Mouse (Mus musculus): ENCODE measurements around the gene Gdf11. TPM values are rescaled to one million over a fixed set of nuclear protein-coding genes. Genes with fewer than 3 reads are reported as not detected.

Gdf11 gene
- polyA plus RNA-seq, 1 experiment: 17.4 TPM

DNA sequence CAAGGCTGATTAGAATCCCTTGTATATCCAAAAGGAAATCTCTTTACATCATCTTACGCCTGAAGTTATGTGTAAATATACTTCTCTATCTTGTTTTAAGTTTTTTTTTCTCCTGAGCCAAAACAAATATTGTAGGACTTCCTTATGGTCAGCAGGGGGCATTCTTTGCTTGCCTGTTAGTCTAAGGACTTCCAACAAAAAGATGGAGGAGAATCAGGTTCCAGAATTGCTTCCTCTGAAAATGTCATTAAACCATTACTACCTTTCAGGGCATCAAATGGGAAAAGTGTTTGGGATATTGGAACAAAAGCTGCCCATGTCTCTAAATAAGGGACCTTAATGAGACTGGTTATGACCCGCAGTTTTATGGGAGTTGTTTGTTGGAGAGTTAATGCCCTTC is 46.0 kb downstream of the Gdf11 start:
- peak; percentile 77 for DNase-seq (ENCODE audit: low read depth)

DNA sequence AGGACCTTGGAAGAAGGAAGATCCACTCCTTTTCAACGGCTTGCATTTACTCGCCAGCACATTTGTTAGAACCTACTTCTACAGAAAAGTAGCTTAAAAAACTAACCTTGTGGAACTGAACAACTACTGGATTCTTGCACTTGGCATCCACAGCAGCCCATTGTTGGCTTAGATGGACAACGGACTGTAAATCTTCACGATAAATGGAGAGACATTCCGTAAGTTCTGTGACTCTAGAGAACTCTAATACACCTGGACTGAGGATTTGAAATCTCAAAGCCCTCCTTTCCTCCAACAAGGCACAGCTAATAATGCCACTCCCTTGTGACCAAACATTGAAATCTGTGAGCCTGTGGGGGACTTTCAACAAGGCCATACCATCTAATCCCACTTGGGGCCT is 48.3 kb downstream of the Gdf11 start:
- no peak for TF ChIP-seq POLR2A (IDR thresholded peaks at IDR 0.05; ENCODE audit: borderline replicate concordance, extremely low read depth, insufficient read depth, insufficient read length, poor library complexity, severe bottlenecking)
- no peak for TF ChIP-seq CTCF (IDR thresholded peaks at IDR 0.05; ENCODE audit: borderline replicate concordance, extremely low read depth, insufficient read depth, insufficient read length)
- no peak for DNase-seq (ENCODE audit: low read depth)

More for the DNA sequence above, 46.0 kb downstream of the Gdf11 start:
- TF ChIP-seq POLR2A (IDR thresholded peaks at IDR 0.05; ENCODE audit: borderline replicate concordance, extremely low read depth, insufficient read depth, insufficient read length, poor library complexity, severe bottlenecking): no peak
- peak; percentile 40; the same call in 1 of the 2 replicates for TF ChIP-seq CTCF (IDR thresholded peaks at IDR 0.05; ENCODE audit: borderline replicate concordance, extremely low read depth, insufficient read depth, insufficient read length)

DNA sequence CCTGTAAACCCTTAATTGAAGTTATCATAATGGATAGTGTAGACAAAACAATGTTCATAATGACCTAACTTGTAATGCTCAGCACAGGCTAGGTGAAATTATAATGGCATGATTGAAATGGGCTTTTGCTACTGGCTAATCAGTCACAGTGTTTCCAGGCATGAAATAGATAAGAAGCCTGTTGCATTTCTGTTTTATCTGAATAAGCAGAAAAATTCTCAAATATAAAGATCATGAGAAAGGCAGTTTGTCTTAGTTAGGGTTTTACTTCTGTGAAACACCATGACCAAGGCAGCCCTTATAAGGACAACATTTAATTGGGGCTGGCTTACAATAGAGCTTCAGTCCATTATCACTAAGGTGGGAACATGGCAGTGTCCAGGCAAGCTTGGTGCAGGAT is 50.9 kb downstream of the Gdf11 start:
- no peak for TF ChIP-seq CTCF (IDR thresholded peaks at IDR 0.05; ENCODE audit: borderline replicate concordance, extremely low read depth, insufficient read depth, insufficient read length)
- TF ChIP-seq POLR2A (IDR thresholded peaks at IDR 0.05; ENCODE audit: borderline replicate concordance, extremely low read depth, insufficient read depth, insufficient read length, poor library complexity, severe bottlenecking): no peak
- DNase-seq (ENCODE audit: low read depth): no peak

GRCm38 (mm10) chr10:128839434-128839833 is 52.1 kb downstream of the Gdf11 start:
- TF ChIP-seq POLR2A (IDR thresholded peaks at IDR 0.05; ENCODE audit: borderline replicate concordance, extremely low read depth, insufficient read depth, insufficient read length, poor library complexity, severe bottlenecking): no peak
- TF ChIP-seq CTCF (IDR thresholded peaks at IDR 0.05; ENCODE audit: borderline replicate concordance, extremely low read depth, insufficient read depth, insufficient read length): no peak
- no peak for DNase-seq (ENCODE audit: low read depth)

- TF ChIP-seq POLR2A (IDR thresholded peaks at IDR 0.05; ENCODE audit: borderline replicate concordance, extremely low read depth, insufficient read depth, insufficient read length, poor library complexity, severe bottlenecking): no peak
- no peak for TF ChIP-seq CTCF (IDR thresholded peaks at IDR 0.05; ENCODE audit: borderline replicate concordance, extremely low read depth, insufficient read depth, insufficient read length)
- DNase-seq (ENCODE audit: low read depth): no peak
These were observed 54.1 kb downstream of the Gdf11 start for GRCm38 (mm10) chr10:128837400-128837799.

Other genes starting within 250 kb of the Gdf11 start
- gene Ikzf4, start 245.7 kb downstream of the Gdf11 start, polyA plus RNA-seq (2012; rRNA removed): 18.8 and 31.3 TPM in 2 replicates
- 10.8 and 11.4 TPM in 2 replicates for gene Suox, start 217.6 kb downstream of the Gdf11 start, polyA plus RNA-seq (2012; rRNA removed)
- 108 and 116 TPM in 2 replicates for gene Rab5b, start 195.5 kb downstream of the Gdf11 start, polyA plus RNA-seq (2012; rRNA removed)
- gene Pmel, start 187.5 kb downstream of the Gdf11 start, polyA plus RNA-seq (2012; rRNA removed): 1.1 and 1.5 TPM in 2 replicates
- 22.5 and 42.4 TPM in 2 replicates for gene Cdk2, start 186.7 kb downstream of the Gdf11 start, polyA plus RNA-seq (2012; rRNA removed)
- 8.6 and 8.8 TPM in 2 replicates for gene Dgka, start 146.9 kb downstream of the Gdf11 start, polyA plus RNA-seq (2012; rRNA removed)
- 58.2 and 65.4 TPM in 2 replicates for gene Pym1, start 143.8 kb downstream of the Gdf11 start, polyA plus RNA-seq (2012; rRNA removed)
- gene Mmp19, start 100.8 kb downstream of the Gdf11 start, polyA plus RNA-seq (2012; rRNA removed): 0.54 and 0.77 TPM in 2 replicates
- gene Dnajc14, start 87.7 kb downstream of the Gdf11 start, polyA plus RNA-seq (2012; rRNA removed): 18.6 and 30.5 TPM in 2 replicates
- gene Tmem198b, start 87.3 kb downstream of the Gdf11 start, polyA plus RNA-seq (2012; rRNA removed): 24.2 and 29.0 TPM in 2 replicates
- 79.6 and 82.0 TPM in 2 replicates for gene Sarnp, start 74.4 kb downstream of the Gdf11 start, polyA plus RNA-seq (2012; rRNA removed)
- 22.6 and 33.7 TPM in 2 replicates for gene Ormdl2, start 70.1 kb downstream of the Gdf11 start, polyA plus RNA-seq (2012; rRNA removed)
- 59.6 and 74.0 TPM in 2 replicates for gene Cd63, start 9.3 kb upstream of the Gdf11 start, polyA plus RNA-seq (2012; rRNA removed)
- 21.7 and 23.6 TPM in 2 replicates for gene Rdh5, start 31.2 kb upstream of the Gdf11 start, polyA plus RNA-seq (2012; rRNA removed)
- gene Bloc1s1, start 32.3 kb upstream of the Gdf11 start, polyA plus RNA-seq (2012; rRNA removed): 269 and 298 TPM in 2 replicates
- gene Itga7, start 42.1 kb upstream of the Gdf11 start, polyA plus RNA-seq (2012; rRNA removed): 5.8 and 7.1 TPM in 2 replicates
- 0.08 TPM in 1 of 2 replicates, not detected in the other for gene Mettl7b, start 69.3 kb upstream of the Gdf11 start, polyA plus RNA-seq (2012; rRNA removed)
- not detected in 2 replicates for gene Olfr9, start 97.7 kb upstream of the Gdf11 start, polyA plus RNA-seq (2012; rRNA removed)
- not detected in 2 replicates for gene Olfr763, start 119.1 kb upstream of the Gdf11 start, polyA plus RNA-seq (2012; rRNA removed)
- gene Olfr764-ps1, start 148.2 kb upstream of the Gdf11 start, polyA plus RNA-seq (2012; rRNA removed): not detected in 2 replicates
- gene Olfr765, start 158.3 kb upstream of the Gdf11 start, polyA plus RNA-seq (2012; rRNA removed): not detected in 2 replicates
- gene Olfr766-ps1, start 177.3 kb upstream of the Gdf11 start, polyA plus RNA-seq (2012; rRNA removed): not detected in 2 replicates
- gene Olfr767, start 191.2 kb upstream of the Gdf11 start, polyA plus RNA-seq (2012; rRNA removed): not detected in 2 replicates
- not detected in 2 replicates for gene Olfr768, start 207.7 kb upstream of the Gdf11 start, polyA plus RNA-seq (2012; rRNA removed)
- gene Olfr769, start 226.1 kb upstream of the Gdf11 start, polyA plus RNA-seq (2012; rRNA removed): not detected in 2 replicates
- gene Olfr770, start 247.3 kb upstream of the Gdf11 start, polyA plus RNA-seq (2012; rRNA removed): not detected in 2 replicates

All from brain, embryonic 14.5 days (tissue).